Mouse (Mus musculus) limb, embryonic 15.5 days (tissue): ENCODE data around the gene Chd1l. TPM values are rescaled to one million over a fixed set of nuclear protein-coding genes. Genes with fewer than 3 reads are reported as not detected.

Source experiments
- ATAC-seq: fragments of 200-750 bp; cut with Nextera tagmentation; 2 replicates; pipeline ENCODE4 v1.8.0; 2017; ENCODE audit warnings: low read depth, moderate TSS enrichment; ENCODE audit not compliant: insufficient number of reproducible peaks, low FRiP score, low TSS enrichment
- H3K27ac ChIP-seq: fragments of 300-500 bp; sonication (generic); 2 replicates; pipeline ENCODE4 v1.5.1; 2015; ENCODE audit warnings: moderate library complexity, mild to moderate bottlenecking, inconsistent platforms
- H3K27me3 ChIP-seq: fragments of 300-500 bp; sonication (generic); 2 replicates; pipeline ENCODE4 v1.6.1; 2015; ENCODE audit warnings: inconsistent platforms
- H3K36me3 ChIP-seq: fragments of 300-500 bp; sonication (generic); 2 replicates; pipeline ENCODE4 v1.6.1; 2015; ENCODE audit warnings: inconsistent platforms
- H3K4me1 ChIP-seq: fragments of 300-500 bp; sonication (generic); 2 replicates; pipeline ENCODE4 v1.6.1; 2015; ENCODE audit warnings: inconsistent platforms
- H3K4me2 ChIP-seq: fragments of 300-500 bp; sonication (generic); 2 replicates; pipeline ENCODE4 v1.6.1; 2015; ENCODE audit warnings: mild to moderate bottlenecking, inconsistent platforms
- H3K4me3 ChIP-seq: fragments of 300-500 bp; sonication (generic); 2 replicates; pipeline ENCODE4 v1.5.1; 2015; ENCODE audit warnings: mild to moderate bottlenecking, inconsistent platforms
- H3K9ac ChIP-seq: fragments of 300-500 bp; sonication (generic); 2 replicates; pipeline ENCODE4 v1.6.1; 2015; ENCODE audit warnings: inconsistent platforms
- H3K9me3 ChIP-seq: fragments of 300-500 bp; sonication (generic); 2 replicates; pipeline ENCODE4 v1.6.1; 2016; ENCODE audit warnings: inconsistent platforms
- WGBS: fragments of 180-500 bp; shearing (Covaris S2); methylation state at CpG from one replicate; pipeline ENCODE4 v1.1.7; 2015; 5-methylcytosine and 5-hydroxymethylcytosine counted together
- polyA plus RNA-seq: library from polyadenylated mRNA; unstranded; fragments of >200 nt; fragmentation: Nextera tagmentation; extraction: Ambion mirVana; gene quantifications from 2 replicates; pipeline ENCODE4 v1.2.1, GENCODE M21; 2015

The Chd1l gene
- polyA plus RNA-seq = 12.6 and 13.7 TPM in 2 replicates

DNA sequence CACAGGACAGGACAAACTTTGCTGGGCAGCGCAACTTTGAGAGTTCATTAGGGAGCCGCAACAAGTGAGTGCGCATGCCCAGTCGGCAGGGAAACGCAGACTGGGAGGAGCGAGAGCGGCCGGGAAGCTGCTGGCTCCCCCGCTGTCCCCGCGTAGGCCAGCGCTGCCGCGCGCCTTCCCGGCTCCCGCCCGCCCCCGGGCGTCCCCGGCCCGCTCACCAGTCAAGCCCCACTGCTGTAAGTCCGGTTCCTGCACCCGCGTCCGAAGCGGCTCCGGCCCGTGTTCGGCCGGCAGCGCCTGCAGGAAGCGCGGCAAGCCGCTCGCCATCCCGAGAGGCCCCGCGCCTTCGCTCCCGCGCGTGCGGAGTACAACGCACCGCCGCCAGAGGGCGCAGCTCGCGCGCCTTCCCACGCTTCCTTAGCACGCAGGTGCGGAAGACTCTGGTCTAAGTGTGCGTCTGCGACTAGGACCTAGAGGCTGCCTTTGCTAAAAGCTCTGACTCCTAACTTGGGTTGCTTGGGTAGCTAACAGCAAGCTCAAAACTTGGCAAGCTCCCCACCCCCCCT, at the start of gene Chd1l:
TSS of gene Chd1l (minus strand) at position 359 of the 566 bp plus-strand sequence.
- H3K9me3 ChIP-seq = no peaks in the 10 kb centered on the region
- no peaks in the 10 kb centered on the region for H3K36me3 ChIP-seq
- no peaks in the 10 kb centered on the region for H3K27me3 ChIP-seq
- ATAC-seq = peak; percentile 79
- peak within 1 kb of the TSS; percentile 81 for H3K4me3 ChIP-seq
- under 1% methylated on average over 56 of the region's 56 CpGs for WGBS
- peaks cover 9% of the 10 kb centered on the region; the same call in 1 of the 2 replicates for H3K4me1 ChIP-seq
- H3K27ac ChIP-seq = peak within 1 kb of the TSS; percentile 90
- H3K9ac ChIP-seq = peak within 1 kb of the TSS; percentile 73
- peak within 1 kb of the TSS; percentile 84 for H3K4me2 ChIP-seq

DNA sequence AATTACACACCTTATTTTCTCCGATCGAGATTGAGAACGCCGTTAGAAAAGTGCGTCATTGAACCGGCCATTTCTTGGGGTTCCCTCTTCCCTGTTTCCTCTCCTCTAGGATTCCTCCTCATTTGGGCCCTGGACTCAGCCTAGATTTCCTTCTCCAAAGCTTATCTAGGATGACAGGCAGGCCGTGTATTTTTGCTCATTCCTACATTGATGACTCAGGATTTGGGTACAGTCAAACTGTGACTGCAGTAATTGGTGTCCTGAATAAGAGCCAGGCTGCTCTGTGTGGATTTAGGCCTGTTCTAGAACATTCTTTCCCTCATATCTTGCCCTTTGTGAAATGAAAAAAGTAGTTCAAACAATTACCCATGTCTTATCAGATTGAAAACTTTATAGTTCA, 49.7 kb upstream of the Chd1l start:
- H3K27me3 ChIP-seq = no peaks in the 10 kb centered on the region
- 84% methylated on average over 7 of the region's 7 CpGs for WGBS
- H3K4me2 ChIP-seq = no peak overlapping the region
- no peaks in the 10 kb centered on the region for H3K9me3 ChIP-seq
- no peak overlapping the region for H3K9ac ChIP-seq
- peaks cover 20% of the 10 kb centered on the region for H3K4me1 ChIP-seq
- ATAC-seq = no peak
- H3K36me3 ChIP-seq = peaks cover 26% of the 10 kb centered on the region
- H3K27ac ChIP-seq = no peak overlapping the region
- H3K4me3 ChIP-seq = no peak overlapping the region; the same call in 1 of the 2 replicates

DNA sequence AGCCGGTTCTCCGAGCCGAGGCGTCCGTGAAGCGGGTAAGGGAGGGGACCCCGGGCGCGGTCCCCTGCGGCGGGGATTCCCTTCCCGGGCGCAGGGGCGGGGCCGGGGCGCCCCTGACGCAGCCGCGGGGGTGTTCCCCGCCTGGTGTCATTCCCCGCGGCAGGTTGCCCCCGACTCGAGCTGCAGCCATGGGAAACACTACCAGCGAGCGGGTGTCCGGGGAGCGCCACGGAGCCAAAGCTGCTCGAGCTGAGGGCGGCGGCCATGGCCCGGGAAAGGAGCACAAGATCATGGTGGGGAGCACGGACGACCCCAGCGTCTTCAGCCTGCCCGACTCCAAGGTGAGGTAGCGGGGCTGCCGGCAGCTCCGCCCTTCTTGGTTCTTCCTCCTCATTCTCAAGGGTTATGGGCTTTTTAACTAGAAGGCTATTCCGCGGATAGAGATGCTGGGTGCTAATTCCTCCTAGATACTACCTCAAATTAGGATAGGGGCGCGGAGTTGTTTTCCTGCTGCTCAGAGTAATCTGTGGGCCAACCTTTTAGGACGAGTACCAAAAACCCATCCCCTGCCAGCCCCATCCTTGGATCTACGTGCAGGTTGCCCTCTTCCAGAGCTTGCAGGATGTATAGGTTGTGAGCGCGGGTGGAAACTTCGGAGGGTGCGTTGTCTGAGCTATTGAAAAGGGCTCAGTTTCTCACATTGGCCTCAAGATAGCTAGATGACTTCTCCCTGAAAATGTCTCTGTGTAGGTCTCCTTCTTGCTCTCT, 48.6 kb upstream of the Chd1l start:
- peak overlapping the region; percentile 70 for H3K9ac ChIP-seq
- no peaks in the 10 kb centered on the region for H3K27me3 ChIP-seq
- no peaks in the 10 kb centered on the region for H3K9me3 ChIP-seq
- under 1% methylated on average over 49 of the region's 50 CpGs for WGBS
- ATAC-seq = peak; percentile 80
- peak overlapping the region; percentile 66 for H3K4me2 ChIP-seq
- peaks cover 20% of the 10 kb centered on the region for H3K4me1 ChIP-seq
- H3K36me3 ChIP-seq = peaks cover 15% of the 10 kb centered on the region
- peak overlapping the region; percentile 95 for H3K4me3 ChIP-seq
- H3K27ac ChIP-seq = peak overlapping the region; percentile 77

DNA sequence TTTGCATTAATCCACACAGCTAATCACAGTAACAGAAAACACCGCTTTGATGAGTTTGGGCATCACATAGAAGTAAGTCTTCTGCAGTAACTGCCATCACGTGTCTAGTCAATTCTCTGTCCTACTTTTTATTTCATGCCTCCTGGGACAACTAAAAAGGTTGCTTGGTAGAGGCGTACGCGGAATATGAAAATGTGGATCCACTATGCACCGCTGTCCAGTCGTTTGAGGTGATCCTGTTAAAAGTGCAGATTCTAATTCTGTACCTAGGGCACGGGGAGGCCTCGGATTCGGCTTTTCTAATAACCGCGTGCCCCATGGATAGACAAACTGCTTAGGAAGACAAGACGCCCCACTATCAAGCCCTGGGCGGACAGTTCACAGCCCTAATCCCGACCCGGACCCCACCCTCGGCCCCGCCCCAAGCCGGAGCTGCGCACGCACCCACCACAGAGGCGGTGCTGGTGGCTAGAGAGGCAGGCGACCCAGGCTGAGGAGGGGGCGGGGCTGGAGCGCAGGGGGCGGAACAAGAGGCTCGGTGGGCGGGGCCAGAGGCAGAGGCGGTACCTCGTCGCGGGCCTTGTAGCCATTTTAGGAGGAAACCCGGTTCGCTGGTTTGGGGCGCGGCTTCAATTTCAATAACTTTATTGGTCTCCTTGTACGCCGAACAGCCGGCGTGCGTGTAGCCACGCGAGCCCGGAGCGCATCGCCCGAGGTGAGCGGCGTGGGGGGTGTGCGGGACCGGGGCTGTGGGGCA, 47.8 kb upstream of the Chd1l start, which contains the start of gene Prkab2:
TSS of gene Prkab2 (plus strand) at position 539 of the 757 bp plus-strand sequence.
- no peaks in the 10 kb centered on the region for H3K27me3 ChIP-seq
- H3K4me2 ChIP-seq = peak within 1 kb of the TSS; percentile 67
- peaks cover 8% of the 10 kb centered on the region for H3K36me3 ChIP-seq
- H3K9me3 ChIP-seq = no peaks in the 10 kb centered on the region
- peaks cover 20% of the 10 kb centered on the region for H3K4me1 ChIP-seq
- H3K27ac ChIP-seq = peak within 1 kb of the TSS; percentile 77
- WGBS = 2% methylated on average over 51 of the region's 51 CpGs
- ATAC-seq = peak; percentile 92
- H3K4me3 ChIP-seq = peak within 1 kb of the TSS; percentile 95
- peak within 1 kb of the TSS; percentile 70 for H3K9ac ChIP-seq

DNA sequence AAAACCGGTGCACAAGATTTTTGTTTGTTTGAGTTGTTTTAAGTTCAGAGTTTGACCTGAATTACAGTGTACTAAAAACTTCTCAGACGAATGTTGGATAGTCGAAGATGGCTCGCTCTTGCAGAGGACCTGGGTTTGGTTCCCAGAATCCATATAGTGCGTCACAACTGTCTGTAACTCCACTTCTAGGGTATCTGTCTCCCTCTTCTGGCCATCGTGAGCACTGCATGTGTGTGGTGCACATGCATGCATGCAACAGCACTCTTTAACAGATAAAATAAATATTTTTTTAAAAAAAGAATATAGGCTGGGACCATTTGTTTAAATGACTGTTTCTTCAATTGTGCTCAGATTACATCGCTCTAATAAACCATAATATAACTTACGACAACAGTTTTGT, 44.9 kb upstream of the Chd1l start:
- Histone ChIP-seq H3K36me3 (no peaks in the 10 kb centered on the region), H3K27me3 (no peaks in the 10 kb centered on the region), H3K9me3 (no peaks in the 10 kb centered on the region), H3K27ac (no peak overlapping the region), H3K4me2 (no peak overlapping the region), H3K4me1 (peaks cover 13% of the 10 kb centered on the region), H3K4me3 (no peak overlapping the region), H3K9ac (no peak overlapping the region)
- WGBS = 81% methylated on average over 8 of the region's 8 CpGs
- no peak for ATAC-seq

DNA sequence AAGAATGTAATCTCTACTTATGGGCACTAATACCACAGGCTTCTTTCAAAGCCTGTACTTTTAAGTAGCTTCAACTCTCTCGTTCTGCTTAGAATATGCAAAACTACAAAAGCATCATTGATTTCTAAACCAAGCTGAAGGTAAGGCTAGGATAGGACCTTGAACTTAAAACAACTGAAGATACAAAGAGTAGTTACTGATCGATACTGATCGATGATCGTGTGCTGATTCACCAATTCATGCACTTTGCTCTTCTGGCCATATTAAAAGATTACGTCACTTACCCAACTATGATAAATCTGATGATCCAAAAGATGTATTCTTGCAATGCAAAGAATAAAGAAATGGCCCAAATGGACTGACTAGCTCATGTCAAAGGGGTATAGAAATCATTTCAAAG, 43.8 kb upstream of the Chd1l start:
- 90% methylated on average over 5 of the region's 5 CpGs for WGBS
- ATAC-seq = no peak

DNA sequence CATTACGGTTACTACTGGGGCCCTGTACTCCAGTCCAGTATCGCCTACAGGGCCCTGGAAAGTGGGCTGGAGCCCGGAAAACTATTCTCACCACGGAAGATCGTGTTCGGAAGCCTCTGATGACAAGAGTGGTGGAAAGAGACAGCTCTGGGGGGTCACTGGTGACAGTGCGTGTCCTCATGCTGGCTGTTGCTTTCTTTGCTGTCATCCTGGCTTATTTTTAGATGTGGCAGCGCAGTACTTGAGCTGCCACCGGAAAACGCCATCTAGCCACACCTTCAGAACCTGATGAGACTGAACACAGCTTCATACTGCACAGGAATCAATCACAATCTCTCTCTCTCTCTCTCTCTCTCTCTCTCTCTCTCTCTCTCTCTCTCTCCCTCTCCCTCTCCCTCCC, 41.6 kb upstream of the Chd1l start:
- Histone ChIP-seq H3K36me3 (no peaks in the 10 kb centered on the region), H3K4me2 (no peak overlapping the region), H3K4me1 (no peaks in the 10 kb centered on the region), H3K9ac (no peak overlapping the region), H3K4me3 (no peak overlapping the region), H3K9me3 (no peaks in the 10 kb centered on the region), H3K27me3 (no peaks in the 10 kb centered on the region), H3K27ac (no peak overlapping the region)
- 86% methylated on average over 10 of the region's 10 CpGs for WGBS
- ATAC-seq = no peak

More for the DNA sequence above, 43.8 kb upstream of the Chd1l start:
- H3K4me3 ChIP-seq = no peak overlapping the region
- H3K27ac ChIP-seq = no peak overlapping the region
- no peak overlapping the region for H3K4me2 ChIP-seq
- no peak overlapping the region for H3K9ac ChIP-seq
- peaks cover 3% of the 10 kb centered on the region; the same call in 1 of the 2 replicates for H3K4me1 ChIP-seq
- H3K9me3 ChIP-seq = no peaks in the 10 kb centered on the region
- no peaks in the 10 kb centered on the region for H3K27me3 ChIP-seq
- no peaks in the 10 kb centered on the region for H3K36me3 ChIP-seq

DNA sequence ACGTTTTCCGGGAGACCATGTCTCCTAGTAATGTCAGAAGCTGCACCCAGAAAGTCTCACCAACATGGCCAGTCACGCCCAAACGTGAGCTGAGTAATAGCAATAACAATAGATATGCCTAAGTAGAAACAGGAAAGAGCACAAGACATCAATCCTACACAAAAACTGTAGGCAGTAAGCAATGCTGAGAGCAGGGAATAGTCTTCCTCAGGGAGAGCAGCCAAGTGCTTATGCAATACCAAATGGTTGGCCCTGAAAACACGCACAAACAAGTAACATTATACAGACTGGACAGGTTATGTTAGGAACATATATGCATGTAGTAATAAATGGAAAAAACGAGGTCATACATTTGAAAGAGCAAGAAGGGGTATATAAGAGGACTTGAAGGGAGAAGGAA, 39.5 kb upstream of the Chd1l start:
- Histone ChIP-seq H3K4me1 (no peaks in the 10 kb centered on the region), H3K4me2 (no peak overlapping the region), H3K9me3 (no peaks in the 10 kb centered on the region), H3K4me3 (no peak overlapping the region), H3K9ac (no peak overlapping the region), H3K36me3 (no peaks in the 10 kb centered on the region), H3K27me3 (no peaks in the 10 kb centered on the region), H3K27ac (no peak overlapping the region)
- no peak for ATAC-seq
- 74% methylated on average over 6 of the region's 6 CpGs for WGBS

DNA sequence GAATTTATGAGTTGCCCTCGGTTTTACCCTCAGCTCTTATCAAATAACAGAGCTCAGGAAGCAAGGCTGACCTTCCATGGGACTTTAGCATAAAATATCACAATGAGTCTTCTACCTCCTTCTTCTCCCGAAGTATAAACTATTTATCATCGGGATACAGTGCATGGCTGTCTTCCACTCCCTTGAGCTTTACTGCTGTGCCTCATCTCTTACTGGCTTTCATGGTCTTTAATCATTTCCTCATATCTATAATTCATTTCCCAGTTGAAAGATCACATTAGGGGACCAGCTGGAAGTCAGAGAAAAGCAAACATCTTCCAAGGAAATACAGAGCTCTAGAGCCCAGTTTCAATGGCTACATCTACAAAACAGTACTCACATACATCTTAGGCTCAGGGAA, 39.0 kb upstream of the Chd1l start:
- 78% methylated on average over 3 of the region's 3 CpGs for WGBS
- no peak overlapping the region for H3K9ac ChIP-seq
- no peak overlapping the region for H3K27ac ChIP-seq
- no peak for ATAC-seq
- H3K27me3 ChIP-seq = no peaks in the 10 kb centered on the region
- H3K4me1 ChIP-seq = no peaks in the 10 kb centered on the region
- H3K4me2 ChIP-seq = no peak overlapping the region
- no peaks in the 10 kb centered on the region for H3K9me3 ChIP-seq
- no peak overlapping the region for H3K4me3 ChIP-seq
- no peaks in the 10 kb centered on the region for H3K36me3 ChIP-seq

DNA sequence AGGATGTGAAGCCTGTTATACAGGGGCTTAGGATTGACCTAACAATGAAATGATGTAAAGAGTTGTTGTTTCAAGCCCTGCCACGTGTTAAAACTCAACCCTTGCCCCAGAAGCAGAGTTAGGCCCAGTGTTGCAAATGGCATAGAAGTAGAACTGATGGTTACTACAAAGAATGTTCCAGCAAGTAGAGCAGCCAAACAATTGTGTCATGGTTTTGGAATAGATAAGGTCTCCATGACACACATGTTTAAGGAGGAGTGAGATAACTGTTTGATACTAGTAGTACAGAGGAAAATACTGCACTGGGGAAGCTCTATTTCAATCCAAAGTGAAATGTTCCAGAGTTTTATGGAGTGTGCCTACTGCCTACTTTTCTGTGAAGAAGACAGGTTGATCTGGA, 38.5 kb upstream of the Chd1l start:
- no peak overlapping the region for H3K27ac ChIP-seq
- H3K9me3 ChIP-seq = no peaks in the 10 kb centered on the region
- no peaks in the 10 kb centered on the region for H3K36me3 ChIP-seq
- no peak for ATAC-seq
- no peak overlapping the region for H3K9ac ChIP-seq
- WGBS = 38% methylated on average over 1 of the region's 1 CpGs
- H3K4me2 ChIP-seq = no peak overlapping the region
- H3K4me1 ChIP-seq = no peaks in the 10 kb centered on the region
- H3K27me3 ChIP-seq = no peaks in the 10 kb centered on the region
- no peak overlapping the region for H3K4me3 ChIP-seq

DNA sequence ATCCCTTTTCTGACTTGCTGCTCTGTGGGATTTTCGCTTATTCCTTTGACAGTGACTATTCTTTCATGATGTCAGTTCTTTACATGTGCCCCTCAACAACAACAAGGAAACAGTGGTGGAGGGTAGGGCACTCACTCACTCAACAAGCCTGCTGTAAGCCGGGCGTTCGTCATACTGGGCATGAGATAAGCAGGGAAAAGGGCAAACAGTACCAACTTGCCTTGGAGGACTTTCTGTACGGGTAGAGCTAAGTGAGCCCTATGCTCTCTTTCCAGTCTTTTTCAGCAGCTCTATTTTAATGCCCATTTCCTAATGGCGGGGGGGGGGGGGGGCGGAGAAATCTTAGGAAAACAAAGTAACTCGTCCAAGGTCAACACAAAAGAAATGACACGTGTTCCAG, 32.0 kb upstream of the Chd1l start:
- Histone ChIP-seq H3K9me3 (no peaks in the 10 kb centered on the region), H3K27ac (no peak overlapping the region), H3K4me2 (no peak overlapping the region), H3K27me3 (no peaks in the 10 kb centered on the region), H3K4me3 (no peak overlapping the region), H3K4me1 (no peaks in the 10 kb centered on the region), H3K9ac (no peak overlapping the region), H3K36me3 (no peaks in the 10 kb centered on the region)
- no peak for ATAC-seq
- 89% methylated on average over 9 of the region's 9 CpGs for WGBS

DNA sequence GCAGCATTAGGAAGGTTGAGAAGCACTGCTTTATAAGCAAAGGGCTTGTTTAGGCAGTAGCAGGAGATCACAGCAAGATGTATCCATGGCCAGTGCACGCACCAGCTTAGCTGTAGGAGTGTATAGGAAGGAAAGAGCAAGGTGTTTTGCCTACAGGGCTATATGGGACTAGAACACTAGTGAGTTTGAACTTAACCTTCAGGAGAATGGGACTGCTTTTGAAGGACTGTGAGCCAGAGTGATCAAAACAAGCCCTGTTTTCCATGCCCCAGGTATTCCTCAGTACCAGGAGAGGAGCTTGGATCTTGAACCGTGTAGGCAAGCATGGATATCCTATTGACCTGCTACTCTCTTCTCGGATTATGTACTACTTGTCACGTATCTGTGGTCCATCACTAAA, 31.4 kb upstream of the Chd1l start:
- no peak overlapping the region for H3K4me3 ChIP-seq
- 93% methylated on average over 4 of the region's 4 CpGs for WGBS
- H3K27me3 ChIP-seq = no peaks in the 10 kb centered on the region
- H3K4me2 ChIP-seq = no peak overlapping the region
- no peak overlapping the region for H3K27ac ChIP-seq
- H3K9me3 ChIP-seq = no peaks in the 10 kb centered on the region
- no peaks in the 10 kb centered on the region for H3K4me1 ChIP-seq
- H3K36me3 ChIP-seq = no peaks in the 10 kb centered on the region
- no peak for ATAC-seq
- no peak overlapping the region for H3K9ac ChIP-seq
